Mouse (Mus musculus) 3134 (cell line): ENCODE measurements around the gene Notch2.
"Not testable (repeated sequence)": the region's sequence is repeated elsewhere in the genome, so short reads cannot be mapped to it uniquely, and the experiment has no call there.

Experiments used
- DNase-seq: peaks from one replicate; pipeline ENCODE4 v3.0.0-alpha.2; 2011; ENCODE audit warnings: low spot score; ENCODE audit not compliant: insufficient read length; ENCODE audit errors: extremely low read depth

Gene Notch2

GRCm38 (mm10) chr3:98050086-98050485 is 36.8 kb downstream of the Notch2 start:
- not testable (repeated sequence) for DNase-seq

- DNase-seq: no peak
Measured at GRCm38 (mm10) chr3:98050492-98051406, 37.4 kb downstream of the Notch2 start.

GRCm38 (mm10) chr3:98051407-98051968 is 38.2 kb downstream of the Notch2 start:
- DNase-seq: no peak

DNA sequence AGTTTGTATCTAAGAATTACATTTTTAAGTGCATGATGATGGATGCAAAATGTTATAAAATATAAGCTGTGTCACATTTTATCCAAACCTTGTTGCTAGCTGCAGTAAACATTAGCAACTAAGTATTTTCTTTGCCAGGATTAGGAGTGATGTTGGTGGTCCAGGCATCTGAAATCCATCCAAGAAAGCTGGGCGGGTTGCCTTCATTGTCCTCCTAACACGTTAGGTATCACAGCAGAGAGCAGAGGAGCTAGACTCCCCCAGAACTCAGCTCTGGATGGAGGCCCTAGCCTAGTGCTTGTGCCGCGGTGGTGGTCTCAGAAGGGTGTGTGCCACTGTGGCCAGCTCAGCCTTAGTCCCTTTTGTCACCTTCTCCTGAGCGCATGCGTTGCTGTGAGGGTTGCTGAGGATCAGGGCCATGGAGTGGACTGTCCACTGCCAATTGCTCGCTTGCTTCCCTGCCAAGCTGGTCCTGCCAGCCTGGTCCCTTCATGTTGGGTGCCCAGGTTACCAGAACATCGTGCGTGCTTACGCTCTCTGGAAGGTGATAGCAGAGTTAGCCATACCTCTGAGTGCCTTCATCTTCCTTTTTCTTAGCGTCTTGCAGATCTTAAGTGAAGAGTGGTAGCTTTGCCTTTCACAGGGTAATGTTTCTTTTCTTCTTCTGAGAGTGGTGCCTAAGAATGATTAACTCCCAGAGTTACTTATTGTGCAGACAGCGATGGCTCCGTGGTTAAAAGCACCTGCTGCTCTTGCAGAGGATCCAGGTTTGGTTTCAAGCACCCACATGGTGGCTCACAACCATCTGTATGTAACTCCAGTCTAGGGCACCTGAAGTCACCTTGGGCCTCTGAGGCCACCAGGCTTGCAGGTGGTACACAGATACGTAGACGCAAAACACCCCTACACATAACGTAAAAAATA is 39.4 kb downstream of the Notch2 start:
- DNase-seq: no peak

- DNase-seq: no peak
Measured at GRCm38 (mm10) chr3:98053817-98054216, 40.5 kb downstream of the Notch2 start.

- DNase-seq: no peak
Measured at GRCm38 (mm10) chr3:98054334-98055007, 41.1 kb downstream of the Notch2 start.

DNA sequence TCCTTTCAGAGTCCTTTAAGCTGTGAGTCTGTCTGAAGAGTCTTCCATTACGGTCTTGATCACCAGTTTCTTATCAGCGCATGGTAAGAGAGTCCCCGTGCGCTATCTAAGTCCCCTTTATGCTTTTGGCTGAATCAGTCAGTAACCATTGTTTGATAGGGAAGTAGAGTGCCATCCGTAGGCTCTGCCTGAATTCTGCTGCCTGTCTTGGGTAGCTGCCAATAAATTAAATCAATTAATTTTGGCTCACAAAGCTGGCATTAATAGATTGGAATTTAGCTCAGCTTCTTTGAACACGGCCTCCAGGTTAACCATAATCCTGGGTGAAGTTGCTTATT is 41.6 kb downstream of the Notch2 start:
- DNase-seq: no peak

DNA sequence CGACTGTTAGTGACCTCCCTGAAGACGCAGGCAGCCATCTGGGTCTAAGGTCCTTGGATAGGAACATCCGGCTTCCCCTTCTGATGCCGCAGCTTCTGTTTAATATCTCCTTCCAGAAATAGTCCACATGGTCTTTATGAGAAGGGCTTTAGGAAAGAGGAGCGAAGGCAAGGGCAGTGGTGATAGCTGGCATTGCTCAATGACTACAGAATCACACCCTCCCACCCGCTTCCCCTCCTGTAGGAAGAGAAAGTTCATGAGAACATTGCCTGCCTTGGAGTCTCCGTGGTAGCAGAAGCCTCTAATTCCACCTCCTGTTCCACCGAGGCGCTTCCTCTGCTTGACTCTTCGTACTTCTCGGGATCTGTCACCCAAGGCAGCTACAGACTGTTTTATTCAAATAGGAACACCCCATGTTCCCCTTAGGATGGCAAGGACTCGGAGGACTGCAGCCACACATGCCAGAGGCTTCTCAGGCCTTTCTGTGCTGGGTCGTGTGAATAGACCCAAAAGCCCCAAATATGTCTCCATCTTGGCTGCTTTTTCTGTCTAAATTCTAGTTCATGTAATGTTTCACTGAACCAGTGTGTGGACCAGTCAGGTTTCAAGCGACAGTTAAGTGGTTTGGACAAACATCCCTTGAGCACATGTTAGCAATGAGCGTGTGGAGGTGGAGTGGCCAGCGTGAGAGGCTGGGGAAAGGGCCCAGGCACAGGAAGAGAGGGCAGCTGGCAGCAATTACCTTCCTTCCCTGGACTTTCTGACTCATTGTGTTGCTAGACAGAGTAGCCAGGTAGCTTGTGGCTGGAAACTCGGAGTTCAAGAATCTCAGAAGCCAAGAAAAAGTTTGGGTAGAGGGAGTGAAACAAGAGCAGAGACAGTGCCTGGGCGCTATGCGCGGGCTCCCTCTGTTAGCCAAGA is 42.7 kb downstream of the Notch2 start:
- peak; percentile 58 for DNase-seq

- peak; percentile 79 for DNase-seq
Measured at GRCm38 (mm10) chr3:98056956-98057365, 43.6 kb downstream of the Notch2 start.

DNA sequence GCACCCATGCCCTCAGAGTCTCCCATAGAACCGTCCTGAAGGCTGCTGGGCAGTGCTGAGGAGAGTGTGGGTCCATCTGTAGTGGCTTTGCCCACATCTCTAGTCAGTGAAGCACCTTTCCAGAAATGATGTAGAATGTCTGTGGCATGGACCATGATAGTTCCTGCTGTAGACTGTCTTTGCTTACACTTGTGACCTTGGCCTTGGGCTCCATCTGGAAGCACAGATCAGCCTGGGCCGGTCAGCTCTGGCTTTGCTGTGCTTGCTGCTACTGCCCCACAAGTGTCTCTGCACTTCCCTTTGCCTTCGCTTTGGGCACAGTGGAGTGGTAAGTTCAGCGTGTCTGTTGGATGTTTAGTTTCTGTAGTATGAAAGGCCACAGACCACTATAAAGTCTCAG is 45.7 kb downstream of the Notch2 start:
- DNase-seq: no peak

DNA sequence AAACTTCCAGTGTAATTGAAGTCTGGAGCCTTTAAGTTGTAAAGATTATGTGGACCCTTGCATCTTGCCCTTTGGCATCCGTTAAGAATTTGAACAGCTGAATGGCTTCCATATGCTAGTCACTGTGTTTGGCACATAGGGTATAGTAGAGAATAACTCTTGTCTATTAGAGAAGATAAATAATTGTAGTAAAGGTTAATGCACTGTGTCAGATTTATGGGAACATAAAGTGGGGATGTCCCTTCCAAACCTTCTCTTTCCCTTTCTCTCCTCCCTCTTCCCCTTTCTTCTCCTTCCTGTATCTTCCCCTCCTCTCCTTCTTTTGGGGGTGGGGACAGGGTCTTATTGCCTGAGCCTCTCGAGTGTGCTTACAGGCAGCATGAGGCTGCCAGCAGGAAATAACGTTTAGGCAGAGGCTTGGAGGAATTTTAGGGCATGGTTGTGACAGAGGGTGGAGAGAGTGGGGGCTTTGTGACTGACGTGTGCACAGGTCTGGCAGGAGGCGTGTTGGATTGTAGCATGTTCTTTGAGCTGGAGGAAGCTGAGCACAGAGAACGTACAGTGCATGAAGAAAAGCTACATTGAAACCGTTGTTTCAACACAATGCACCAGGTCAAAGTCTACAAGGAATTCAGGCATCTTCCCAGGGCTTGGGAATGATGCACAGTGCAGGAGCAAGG is 47.8 kb downstream of the Notch2 start:
- no peak for DNase-seq

DNA sequence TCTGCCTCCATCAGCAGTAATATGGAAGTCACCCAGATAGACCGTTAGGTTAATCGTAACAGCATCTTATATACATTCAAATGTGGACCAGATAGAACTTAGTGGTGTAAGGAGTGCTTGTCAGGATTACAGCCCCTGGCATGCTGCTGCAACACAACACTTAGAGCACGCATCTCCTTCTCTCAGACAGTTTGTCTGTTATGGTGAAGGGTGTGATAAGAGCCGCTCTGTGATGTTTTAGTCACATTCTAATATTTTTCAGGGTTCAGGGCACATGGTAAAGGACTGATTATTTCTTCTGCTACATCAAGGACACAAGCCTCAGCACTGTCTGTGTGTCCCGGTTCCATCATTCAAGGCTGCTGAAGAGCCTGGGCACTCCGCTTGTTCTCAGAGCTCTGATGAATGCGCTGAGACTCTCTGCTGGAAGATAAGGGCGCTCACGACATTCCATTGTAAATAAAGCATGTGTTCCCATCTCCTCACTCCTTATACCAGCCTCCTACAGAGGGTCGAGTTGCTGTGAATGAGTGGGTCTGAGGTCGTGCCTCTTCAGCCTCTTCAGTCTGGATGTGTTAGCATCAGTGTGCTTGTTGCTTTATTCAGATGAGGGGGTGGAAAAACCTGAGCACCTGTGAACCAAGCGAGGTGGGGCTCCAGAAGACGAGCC is 48.5 kb downstream of the Notch2 start:
- DNase-seq: no peak

- no peak for DNase-seq
Measured at GRCm38 (mm10) chr3:98062591-98063185, 49.4 kb downstream of the Notch2 start.

DNA sequence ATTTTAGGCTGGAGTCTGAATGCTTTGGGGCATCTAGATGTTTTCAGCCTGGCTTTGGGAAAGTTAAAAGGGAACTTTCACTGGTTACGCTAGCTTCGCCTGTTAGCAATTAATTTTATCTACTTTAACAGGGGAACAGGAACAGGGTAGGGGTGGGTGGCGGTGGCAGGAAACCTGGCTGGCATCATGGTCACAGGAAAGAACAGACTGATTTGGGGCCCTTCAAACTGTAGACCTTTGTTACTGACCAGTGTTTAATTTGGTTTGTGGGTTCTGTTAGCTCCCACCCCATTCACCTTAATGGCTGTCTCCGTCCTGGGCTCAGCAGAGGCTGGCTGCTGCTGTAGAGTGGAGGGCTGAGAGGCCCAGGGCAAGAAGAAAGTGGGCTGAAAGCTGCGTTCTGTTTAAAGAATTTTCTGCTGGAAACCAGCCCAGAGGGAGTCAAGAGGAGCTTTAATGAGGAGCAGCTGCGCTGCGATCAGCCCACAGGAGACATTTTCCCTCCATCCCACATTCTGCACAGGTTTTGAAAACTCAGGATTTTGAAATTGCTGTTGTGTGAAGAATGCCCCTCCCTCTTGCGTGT is 50.0 kb downstream of the Notch2 start:
- DNase-seq: peak; percentile 47

DNA sequence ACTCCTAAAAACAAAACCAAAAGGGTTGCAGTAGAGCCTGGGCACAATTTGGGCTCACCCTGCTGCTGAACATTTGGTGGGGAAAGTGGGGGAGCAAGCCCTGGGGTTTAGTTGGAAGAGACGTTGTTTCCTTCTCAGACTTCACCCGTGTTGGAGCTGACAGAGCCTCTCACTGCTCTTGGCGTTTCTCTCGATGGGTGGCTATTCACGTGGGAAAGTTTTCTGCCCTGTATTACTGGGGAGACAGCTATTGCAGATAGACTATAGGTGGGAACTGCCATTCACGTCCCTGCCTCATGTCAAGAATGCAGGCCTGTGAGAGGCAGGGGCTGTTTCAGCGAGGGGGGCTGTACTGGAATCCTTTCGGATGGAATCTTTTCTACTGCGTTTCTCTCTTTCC is 50.5 kb downstream of the Notch2 start:
- DNase-seq: no peak

DNA sequence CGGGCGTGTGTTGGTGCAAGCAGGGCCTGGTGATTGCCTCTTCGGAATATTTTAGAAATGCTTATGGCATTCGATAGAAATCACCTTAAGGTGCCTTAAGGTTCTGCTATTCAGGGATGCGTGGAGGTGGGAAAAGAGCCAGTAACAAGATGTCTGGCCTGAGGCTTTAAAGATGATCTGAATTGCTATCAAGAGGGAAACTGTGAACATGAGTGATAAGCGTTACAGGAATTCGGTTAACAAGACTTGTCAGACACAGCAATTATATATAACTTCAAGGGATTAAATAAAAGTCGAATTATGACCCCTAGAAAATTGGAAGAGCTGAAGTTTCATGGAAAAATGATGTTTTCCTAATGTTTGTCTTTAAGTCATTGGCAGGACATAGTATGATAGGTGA is 51.7 kb downstream of the Notch2 start:
- DNase-seq: no peak

- DNase-seq: no peak
Measured at GRCm38 (mm10) chr3:98066434-98066833, 53.1 kb downstream of the Notch2 start.

DNA sequence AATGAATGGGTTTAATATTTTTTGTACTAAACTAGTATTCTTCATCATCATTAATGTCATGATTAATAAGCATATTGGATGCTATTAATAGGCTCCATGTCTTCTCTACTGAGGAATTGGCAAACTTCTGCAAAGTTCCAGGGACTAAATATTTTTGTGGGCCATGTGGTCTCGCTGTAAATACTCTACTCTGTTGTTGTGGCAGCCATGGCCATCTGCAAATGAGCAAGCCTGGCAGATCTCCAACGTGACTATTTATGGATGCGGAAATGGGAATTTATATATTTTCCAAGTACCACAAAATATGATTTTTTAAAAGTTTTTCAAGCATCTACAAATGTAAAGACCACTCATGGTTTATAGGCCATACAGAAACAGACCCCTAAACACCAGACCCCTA is 54.1 kb downstream of the Notch2 start:
- no peak for DNase-seq
